Mouse (Mus musculus) gastrocnemius, adult 18-20 months (tissue): ENCODE results near the gene Pank2. TPM values are rescaled to one million over a fixed set of nuclear protein-coding genes. Genes with fewer than 3 reads are reported as not detected.
"Not testable (repeated sequence)": the region's sequence is repeated elsewhere in the genome, so short reads cannot be mapped to it uniquely, and the experiment has no call there.

Experiments
- DNase-seq: peaks from one replicate; pipeline ENCODE4 v3.0.0; 2021; ENCODE audit warnings: low spot score
- long read RNA-seq, 2 experiments: library from polyadenylated mRNA; stranded (forward); transcript quantifications; one replicate each; pipeline ENCODE4 v2.0.0; 2021
- total RNA-seq, 2 experiments: library from RNA; stranded (reverse); gene quantifications; 2 replicates each; pipeline ENCODE4 v1.2.3; 2021

The Pank2 gene
- 10 to 100 TPM; 18.5 to 24.6 TPM for total RNA-seq
- long read RNA-seq, experiment 1, full-length matches to known transcripts, result 2 of 29 reads
- long read RNA-seq, experiment 1, partial matches to known transcripts, result 0 of 29 reads
- long read RNA-seq, experiment 1, other reads (novel, unspliced or antisense), result 27 of 29 reads
- long read RNA-seq, experiment 2, full-length matches to known transcripts, result 8 of 37 reads
- long read RNA-seq, experiment 2, partial matches to known transcripts, result 2 of 37 reads
- long read RNA-seq, experiment 2, other reads (novel, unspliced or antisense), result 27 of 37 reads

DNA sequence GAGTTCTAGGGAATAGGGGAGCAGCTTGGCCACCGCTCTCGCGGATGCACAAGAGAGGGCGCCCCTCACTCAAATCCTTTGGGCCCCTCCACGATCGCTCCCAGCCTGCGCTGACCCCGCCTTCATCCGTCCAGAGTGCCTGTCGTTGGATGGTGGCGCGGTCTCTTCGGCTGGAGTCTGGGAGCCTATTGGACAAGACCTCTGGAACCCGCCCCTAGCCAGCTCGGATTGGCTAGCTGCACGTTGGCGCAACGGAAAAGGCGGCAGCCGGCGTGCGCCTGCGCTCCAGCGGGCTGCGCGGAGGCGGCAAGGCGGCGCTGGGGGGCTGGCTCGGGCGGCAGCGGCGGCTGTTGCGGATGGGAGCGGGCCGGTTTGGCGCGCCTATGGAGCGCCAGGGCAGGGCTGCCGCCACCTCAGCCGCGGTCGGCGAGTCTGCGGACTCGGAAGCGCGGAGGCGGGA is at the start of gene Pank2:
Pank2 (plus strand) TSS at position 283 of the 460 bp plus-strand sequence.
- peak; percentile 98 for DNase-seq

DNA sequence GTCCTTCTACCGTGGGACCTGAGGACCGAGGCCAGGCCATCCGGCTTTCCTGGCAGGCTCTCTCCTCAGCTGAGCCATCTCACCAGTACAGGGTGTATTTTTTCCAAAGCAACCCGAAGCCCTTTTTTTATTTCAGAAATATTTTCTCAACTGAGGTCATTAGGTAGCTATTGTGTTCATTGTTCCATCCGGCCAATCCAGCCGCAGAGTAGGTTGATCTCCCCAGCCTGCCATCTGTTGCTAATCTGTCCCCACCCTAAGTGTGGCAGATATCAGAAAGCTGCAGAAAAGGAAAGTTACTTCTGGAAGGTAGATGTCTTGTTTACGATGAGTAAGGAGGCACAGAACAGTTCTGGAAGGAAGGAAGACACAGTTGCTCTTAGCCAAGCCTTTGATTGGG is 48.5 kb upstream of the Pank2 start:
- no peak for DNase-seq

DNA sequence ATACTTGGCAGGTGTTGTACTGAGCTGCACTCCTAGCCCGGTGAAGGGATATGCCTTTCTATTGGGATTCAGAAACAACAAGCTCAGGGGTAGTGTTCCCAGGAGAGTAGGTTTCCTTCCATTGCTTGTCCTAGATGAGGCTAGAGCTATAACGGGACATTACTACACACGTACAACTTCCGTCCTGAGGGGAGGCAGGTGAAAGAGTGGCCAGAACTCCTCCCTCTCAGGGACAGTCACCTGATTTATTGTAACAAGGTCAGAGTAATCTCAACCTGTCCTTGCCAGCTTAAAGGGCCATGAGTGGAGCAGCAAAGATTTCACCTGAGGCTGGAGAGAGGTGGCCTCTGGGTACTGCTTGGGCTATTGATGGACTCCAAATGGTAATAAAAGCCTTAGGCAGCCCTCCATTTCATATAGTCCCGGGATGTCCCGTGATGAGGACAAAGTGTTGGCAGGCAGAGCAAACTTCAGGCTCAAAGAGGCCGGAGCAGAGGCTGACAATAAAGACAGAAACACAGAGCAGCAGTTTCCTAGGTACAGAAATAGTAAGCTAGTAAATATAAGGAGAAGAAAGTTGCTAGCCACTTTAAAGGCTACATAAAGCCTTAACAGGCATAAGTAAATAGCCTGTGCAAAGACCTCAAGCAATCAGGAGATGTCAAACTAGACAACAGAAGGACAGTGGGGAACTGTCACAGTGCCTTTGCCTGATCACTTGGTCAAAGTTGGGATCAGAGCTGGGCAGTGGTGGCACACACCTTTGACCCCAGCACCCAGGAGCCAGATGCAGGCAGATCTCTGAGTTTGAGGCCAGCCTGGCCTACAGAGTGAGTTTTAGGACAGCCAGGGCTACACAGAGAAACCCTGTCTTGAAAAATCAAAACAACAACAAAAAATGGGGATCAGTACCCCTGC is 46.1 kb upstream of the Pank2 start:
- peak; percentile 62 for DNase-seq

DNA sequence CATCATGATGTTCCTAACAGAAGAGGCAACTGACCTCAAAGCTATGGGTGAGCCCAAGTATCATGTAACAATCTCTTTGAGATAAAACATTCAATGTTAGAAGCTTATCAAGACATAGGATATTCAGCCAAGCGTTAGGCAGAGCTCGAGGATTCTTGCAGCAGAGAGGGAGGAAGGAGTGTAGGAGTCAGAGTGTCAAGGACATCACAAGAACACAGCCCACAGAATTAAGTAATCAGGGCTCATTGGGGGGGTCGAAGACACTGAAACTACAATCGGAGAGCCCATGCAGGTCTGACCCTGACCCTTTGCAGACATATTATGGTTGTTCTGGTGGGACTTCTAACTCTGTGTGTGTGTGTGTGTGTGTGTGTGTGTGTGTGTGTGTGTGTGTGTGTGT is 42.3 kb upstream of the Pank2 start:
- DNase-seq, result no peak

DNA sequence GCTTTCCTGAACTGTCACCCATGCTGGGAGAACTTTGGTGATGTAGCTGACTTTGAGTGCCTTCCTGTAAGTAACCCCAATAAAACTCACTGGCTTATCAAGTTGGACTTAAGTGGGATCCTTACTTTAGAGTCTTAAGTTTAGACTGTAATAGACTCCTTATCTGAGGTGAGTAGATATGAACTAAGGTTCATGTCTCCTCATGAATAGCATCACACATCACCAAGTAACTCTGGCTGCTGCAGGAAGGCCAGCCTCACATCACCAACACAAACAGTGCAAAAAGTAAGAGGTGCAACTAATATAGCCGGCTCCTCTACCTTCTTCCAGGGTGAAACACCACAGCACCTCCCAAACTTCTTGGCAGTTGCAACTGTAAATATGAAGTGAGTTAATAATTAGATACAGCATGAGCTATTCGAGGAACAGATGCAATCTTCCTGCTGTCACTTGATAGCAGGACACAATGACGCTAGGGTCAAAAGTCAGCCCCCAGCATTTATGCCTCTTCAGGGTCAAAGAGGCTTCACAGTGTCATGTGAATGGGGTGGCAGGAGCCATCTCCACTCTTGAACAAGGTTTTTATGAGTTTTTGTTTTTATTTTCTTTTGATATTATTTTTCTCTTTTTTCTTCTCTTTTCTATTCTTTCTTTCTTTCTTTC is 40.3 kb upstream of the Pank2 start:
- no peak for DNase-seq

DNA sequence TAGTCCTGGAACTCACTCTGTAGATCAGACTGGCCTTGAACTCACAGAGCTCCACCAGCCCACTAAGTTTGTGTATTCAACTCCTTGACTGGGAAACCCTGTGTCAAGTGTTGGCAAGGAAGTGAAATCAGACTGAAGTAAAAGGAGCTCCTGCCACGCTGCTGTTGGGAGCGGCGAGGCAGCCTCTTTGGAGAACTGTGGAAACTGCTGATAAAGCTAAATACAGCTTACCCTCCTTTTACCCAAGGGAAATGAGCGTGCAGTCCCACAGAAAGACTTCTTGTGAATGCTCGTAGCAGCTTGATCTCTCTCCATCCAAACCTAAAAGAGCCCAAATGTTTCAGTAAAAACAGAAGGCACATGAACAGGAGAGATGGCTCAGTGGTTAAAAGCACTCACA is 39.7 kb upstream of the Pank2 start:
- DNase-seq, result no peak

DNA sequence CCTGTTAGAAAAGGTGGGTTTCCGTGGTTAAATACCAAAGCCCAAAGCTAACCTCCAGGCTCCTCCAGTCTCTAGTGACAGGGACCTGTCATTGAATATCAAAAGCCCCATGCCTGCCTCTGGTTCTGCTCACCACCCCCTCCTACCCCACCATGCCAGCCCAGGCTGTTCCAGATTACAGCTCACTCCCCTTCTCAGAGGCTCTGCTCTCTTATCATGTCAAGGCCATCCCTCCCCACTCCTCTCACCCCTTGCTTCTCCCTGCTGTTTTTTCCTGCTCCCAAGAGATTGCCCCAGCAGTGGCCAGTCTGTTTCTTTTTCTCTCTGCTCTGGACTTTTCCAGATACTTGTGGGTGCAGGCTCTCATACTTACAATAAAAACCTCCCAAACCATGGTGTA is 38.7 kb upstream of the Pank2 start:
- no peak for DNase-seq

DNA sequence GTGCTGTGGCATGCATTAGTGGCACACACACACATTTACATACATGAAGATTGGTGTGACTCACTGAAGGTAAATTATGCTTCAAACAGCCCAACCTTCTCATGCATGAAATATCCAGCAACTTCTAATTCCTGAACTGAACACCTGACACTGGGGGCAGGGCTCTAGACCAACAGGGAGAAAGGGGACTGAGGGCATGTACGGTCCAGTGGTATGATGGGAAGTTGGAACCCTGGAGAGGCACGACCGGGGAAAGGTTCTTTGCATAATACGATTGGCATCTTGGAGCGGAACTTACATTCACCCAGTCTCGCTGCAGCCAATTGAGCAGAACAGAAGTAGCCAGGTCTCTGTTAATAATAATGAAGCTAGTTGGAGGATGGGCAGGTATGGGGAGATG is 37.1 kb upstream of the Pank2 start:
- DNase-seq, result no peak

DNA sequence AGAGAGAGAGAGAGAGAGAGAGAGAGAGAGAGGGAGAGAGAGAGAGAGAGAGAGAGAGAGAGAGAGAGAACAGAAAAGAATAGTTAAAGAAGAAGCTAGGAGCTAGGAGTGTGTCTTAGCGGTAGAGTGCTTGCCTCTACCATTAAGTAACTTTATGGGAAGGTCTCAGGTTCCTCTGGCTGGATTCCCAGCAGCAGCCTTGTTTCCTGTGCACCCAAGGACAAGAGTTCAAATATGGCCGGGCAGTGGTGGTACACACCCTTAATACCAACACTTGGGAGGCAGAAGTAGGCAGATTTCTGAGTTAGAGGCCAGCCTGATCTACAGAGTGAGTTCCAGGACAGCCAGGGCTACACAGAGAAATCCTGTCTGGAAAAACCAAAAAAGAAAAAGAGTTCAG is 35.6 kb upstream of the Pank2 start:
- DNase-seq, result not testable (repeated sequence)

DNA sequence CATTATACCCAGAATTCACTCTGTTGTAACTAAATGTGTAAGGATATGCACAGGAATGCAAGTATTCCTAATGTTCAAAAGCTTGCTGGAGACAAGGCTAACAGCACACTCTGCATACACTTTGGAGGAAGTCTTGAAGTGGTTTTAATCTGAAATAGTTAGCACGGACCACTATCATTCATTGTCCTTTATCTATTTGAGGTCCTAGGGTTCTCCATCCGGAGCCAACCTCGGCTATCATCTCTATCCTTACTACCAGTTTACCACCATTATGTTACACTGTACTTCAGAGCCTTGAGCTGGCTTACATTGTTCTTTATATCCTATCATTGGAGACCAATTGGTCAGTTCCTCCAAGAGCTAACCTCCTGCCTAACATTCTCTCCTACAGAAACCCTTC is 35.1 kb upstream of the Pank2 start:
- DNase-seq, result no peak

DNA sequence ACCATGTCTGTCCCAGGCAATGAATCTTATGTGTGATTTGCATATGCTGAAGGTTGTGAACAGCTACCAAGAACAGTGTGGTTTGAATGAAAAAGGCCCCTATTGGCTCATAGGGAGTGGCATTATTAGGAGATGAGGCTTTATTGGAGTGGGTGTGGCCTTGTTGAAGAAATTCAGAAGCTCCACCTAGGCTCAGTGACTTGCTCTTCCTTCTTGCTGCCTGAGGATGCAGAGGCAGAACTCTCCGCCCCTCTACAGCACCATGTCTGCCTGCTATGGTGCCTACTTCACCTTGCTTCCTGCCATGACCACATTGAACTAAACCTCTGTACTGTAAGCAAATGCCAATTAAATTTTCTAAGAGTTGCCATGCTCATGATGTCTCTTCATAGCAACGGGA is 29.7 kb upstream of the Pank2 start:
- DNase-seq, result no peak

DNA sequence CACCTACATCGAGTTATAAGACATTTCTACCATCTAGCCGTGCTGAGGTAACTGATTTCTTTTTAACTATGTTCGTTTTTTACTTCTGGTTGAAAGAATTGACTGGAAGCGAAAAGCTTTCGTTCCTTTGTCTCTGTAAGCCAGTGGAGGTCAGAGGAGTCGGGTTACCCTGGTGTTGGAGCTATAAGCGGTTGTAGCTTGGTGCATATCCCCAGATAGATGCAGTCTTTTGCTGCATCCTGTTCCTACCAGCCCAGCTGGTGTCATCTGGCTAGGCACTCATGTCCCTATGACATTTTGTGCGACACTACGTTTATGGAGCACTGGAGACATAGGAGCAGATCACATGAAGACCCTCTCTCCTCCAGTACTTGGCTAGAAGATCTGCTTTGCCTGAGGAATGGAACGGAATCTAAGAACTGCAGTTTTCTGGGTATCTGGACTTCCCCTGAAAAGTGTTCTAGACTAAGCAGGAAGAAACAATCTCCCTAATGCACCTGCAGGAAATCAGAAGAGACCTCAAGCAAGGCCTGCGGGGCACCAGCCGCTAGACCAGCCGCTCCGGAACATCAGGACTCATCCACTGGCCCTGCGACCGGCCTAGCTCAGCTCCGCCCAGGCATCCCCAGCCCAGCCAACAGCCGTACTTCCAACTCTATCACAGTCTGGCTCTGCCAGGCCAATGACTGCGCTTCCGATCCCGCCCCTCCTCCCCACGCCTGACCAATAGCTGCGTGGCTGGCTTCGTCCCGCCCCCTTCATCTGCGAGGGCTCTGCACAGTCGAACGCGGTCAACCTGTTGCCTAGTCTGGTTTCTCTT is 28.8 kb upstream of the Pank2 start, which contains the start of gene Mavs:
Mavs (plus strand) TSS at position 757 of the 820 bp plus-strand sequence.
- peak; percentile 96 for DNase-seq

DNA sequence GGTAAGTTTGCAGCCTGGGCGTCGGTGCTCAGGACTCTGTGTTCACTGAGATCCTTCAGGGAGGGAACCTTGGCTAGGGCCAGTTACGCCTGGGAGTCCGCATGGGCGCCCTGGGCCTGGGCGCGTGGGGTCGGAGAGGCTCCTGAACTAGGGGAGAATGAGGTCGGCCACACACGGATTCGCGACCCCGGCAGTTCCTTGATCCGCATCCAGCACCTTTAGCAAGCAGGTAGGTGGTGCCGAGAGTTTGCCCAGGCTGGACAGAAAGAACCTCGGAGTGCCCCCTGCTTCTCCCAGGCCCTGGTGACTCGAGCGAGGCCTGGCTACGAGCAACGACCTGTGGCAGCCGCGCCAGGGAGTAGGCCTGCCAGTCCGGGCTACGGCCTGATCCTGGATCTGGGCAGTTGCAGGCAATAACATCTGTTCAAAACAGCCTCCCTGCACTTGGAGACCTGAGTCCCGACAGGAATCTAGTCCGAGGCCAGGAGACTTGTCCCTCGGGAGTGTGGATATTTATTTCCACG is 28.1 kb upstream of the Pank2 start:
- no peak for DNase-seq

DNA sequence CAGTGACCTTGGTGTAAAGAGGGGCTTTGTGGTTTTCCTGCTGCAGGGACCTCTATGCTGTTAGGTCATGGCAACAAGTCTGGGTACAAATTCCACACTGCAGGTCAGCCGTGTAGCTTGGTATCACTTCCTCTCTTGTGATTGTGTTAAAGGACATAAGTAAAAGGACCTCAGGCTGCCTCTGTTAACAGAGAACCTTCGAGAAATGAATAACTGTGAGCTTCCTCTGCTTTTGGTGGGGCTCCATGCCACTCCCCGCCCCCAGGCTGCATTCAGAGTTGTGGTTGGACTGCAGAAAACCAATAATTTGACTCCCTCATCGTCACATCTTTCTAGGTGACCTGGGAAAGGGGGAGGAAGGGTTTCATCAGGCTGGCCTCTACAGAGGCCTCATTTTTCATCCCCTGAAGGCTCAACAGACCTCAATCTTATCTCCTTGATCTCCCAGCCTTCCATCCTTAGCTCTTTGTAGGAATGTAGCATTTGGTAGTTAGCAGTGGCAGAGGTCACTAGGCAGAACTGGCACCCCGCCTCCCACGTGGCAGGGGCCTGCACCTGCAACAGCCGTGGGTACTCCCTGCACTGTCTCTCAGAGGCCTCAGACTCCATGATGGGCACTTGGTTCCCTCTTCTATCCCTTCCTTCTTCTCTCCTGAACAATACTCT is 27.2 kb upstream of the Pank2 start:
- no peak for DNase-seq

DNA sequence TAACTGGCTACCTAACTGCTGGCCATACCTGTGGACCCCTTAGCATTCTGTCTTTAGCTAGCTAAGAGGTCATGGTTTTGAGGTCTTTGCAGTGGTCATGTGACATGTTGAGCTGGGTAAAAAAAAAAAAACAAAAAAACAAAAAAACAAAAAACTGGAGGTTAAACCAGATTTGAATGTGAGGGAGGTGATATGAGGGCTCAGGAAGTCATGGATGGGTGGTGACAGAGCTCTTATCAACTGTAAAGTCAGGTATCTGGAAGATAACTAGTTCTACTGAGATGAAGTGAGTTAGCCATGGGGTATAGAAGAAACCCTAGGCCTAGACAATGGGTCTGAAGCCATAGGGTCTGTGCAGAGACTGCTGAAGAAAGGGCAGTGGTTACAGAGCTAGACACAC is 20.1 kb upstream of the Pank2 start:
- no peak for DNase-seq

DNA sequence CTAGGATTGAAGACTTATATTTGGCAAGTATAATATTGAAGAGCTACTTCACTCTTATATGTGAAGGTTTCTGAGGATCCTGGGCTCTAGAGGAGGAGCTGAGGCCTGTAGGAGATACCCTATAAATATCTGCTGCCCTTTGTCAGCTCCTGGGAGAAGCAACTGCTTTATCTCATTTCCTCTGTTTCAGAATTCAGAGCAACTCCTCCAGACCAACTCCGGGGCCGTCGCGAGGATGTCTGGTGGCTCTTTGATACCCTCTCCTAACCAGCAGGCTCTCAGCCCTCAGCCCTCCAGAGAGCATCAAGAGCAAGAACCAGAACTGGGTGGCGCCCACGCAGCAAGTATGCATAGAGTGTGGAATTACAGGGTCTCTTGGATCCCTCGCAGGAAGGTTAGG is 19.4 kb upstream of the Pank2 start:
- no peak for DNase-seq

DNA sequence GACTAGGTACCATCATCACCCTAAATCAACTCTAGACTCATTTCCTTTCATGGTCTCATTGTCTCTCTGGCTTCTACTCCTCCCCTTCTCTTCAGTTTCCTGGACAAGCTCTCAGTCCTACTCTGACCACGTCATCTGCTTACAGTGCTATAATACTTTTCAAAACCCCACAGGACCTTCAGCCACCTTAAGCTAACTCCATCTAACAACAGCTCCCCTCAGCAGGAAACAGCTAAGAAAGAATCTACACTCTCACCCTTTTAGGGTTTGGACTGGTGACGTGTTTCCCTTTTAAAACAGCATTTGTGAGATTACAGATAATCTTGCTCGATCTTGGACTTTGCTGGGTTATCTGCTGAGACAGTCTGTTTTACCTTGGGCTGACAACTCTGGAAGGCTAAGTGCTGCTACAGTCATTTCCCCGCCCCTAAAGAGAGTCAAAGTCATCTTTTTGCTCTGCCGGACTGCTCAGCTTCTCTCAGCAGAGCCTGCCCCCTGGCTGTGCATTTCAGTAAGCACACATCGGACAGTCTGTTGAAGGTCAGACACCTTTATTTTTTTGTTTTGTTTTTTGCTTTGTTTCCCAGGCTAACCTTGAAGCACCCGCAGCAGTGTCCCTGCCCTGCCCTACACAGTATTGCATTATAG is 8.5 kb upstream of the Pank2 start:
- peak; percentile 63 for DNase-seq

DNA sequence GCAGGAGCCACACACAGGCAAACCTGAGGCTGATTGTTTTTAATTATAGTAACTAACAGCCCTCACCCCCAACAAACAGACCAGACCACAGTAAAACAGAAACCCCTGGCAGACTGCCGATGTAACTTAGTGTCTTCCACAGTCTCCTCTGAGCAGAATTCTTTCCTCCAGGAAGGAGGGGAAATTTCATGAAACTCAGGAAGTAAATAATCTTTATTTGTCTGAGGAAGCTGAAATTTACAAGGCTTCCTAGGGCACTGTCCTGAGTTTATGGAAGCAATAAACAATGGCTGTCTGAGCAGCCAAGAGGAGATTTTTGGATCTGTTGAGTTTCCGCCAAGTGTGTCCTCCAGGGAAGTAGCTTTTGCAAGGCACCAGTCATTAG is 8.0 kb upstream of the Pank2 start:
- DNase-seq, result no peak

DNA sequence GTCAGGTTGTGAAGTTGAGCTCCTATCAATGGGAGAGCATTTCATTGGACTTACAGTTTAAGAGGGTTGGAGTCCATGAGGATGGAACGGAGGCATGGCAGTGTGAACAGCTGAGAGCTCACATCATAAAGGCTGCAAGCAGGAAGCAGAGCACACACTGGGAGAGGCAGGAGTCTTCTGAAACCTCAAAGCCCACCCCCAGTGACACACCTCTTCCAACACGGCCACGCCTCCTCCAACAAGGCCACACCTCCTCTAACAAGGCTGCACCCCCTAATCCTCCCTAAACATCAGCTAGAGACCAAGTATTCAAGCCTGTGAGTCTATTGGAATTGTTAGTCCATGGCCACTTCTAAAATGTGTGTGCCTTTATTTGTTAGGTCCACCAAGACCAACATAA is 6.6 kb upstream of the Pank2 start:
- no peak for DNase-seq

DNA sequence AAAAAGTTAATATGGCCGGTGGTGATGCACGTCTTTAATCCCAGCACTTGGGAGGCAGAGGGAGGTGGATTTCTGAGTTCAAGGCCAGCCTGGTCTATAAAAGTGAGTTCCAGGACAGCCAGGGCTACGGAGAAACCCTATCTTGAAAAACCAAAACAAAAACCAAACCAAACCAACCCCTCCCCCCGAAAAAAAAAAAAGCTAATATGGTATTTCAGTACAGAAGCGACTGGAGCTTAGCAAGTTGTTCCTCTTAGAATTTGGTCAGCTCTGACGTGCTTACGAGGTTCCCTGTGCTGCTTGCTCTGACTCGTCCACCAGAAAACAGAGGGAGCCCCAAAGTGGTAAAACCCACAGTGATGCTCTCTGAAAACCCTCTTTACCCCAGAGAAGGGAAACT is 3.6 kb upstream of the Pank2 start:
- DNase-seq, result no peak
